Mouse (Mus musculus) liver, adult 2 months (tissue): ENCODE results near the gene Trim2.

Experiments
- CTCF ChIP-seq: fragments of 200-500 bp; IDR thresholded peaks from 2 replicates; pipeline ENCODE4 v1.5.1; 2011; ENCODE audit warnings: low read depth, low read length, control low read depth
- POLR2A ChIP-seq: fragments of 200-500 bp; IDR thresholded peaks from 2 replicates; pipeline ENCODE4 v1.6.1; 2011; ENCODE audit warnings: low read length, control low read depth; ENCODE audit not compliant: insufficient read depth; ENCODE audit errors: extremely low read depth

DNA sequence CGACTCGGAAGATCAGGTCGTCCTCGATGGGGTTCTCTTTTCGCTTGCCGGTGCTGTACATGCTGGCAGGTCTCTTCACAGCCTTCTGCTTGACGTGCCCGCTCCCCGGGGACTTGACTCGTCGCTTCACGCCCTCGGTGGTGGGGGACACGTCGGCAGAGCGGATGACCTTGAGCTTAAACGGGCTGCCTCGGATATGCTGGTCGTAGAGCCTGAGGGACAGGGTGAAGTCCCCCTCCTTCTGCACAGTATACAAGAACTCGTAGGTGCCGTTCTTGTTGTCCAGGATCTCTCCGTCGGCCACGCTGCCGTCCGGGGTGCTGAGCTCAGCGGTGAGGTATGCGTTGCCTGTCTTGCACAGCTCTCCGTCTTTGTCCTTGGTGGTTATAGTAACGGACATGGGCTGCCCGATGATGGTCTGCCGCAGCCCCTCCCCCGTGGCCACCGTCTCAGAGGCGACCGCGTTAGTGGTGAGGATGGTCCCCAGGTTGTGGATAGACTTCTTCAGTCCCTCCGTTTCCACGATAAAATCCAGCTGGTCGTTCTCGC, 116.1 kb downstream of the Trim2 start:
- TF ChIP-seq POLR2A: no peak
- TF ChIP-seq CTCF: no peak
